ENCODE assay signal across 8 mouse cellular contexts in genomic region chr3:85573864-85574830, GRCm38 (mm10). TPM values are rescaled to one million over a fixed set of nuclear protein-coding genes. Genes with fewer than 3 reads are reported as not detected.
A peak's percentile ranks its signal among the peaks of the same experiment; 100 is the strongest.
DNase-seq lines count a peak whose midpoint lies in the region; ATAC-seq and TF ChIP-seq lines count a peak whose summit lies in the region.

Gatb (plus strand) TSS chr3:85574119.

- peak; percentile 77 for TF ChIP-seq POLR2A in olfactory bulb, adult 2 months (IDR thresholded peaks at IDR 0.05; ENCODE audit: insufficient read depth, low read depth, low read length)
- TF ChIP-seq POLR2A in thymus, adult 2 months (IDR thresholded peaks at IDR 0.05; ENCODE audit: control insufficient read depth, extremely low read depth, insufficient read depth, low read length, poor library complexity) = peak; percentile 55; the same call in 1 of the 2 replicates

- no peaks in the 10 kb centered on the region for H3K9me3 ChIP-seq in G1E (replicated peaks)
- H3K9me3 ChIP-seq in forebrain, embryonic 16.5 days (ENCODE audit: control insufficient read depth, low read length) = no peaks in the 10 kb centered on the region
- no peaks in the 10 kb centered on the region for H3K9me3 ChIP-seq in lung, embryonic 14.5 days (ENCODE audit: low read depth, low read length)

- peak within 1 kb of the TSS; percentile 88 for H3K9ac ChIP-seq in forebrain, embryonic 16.5 days (replicated peaks; ENCODE audit: low read depth, low read length)
- H3K9ac ChIP-seq in lung, embryonic 14.5 days = peak within 1 kb of the TSS; percentile 74

- ATAC-seq in G1E (ENCODE audit: extremely low read depth, insufficient number of reproducible peaks, low FRiP score, poor library complexity, severe bottlenecking) = peak; percentile 98
- peak; percentile 99 for ATAC-seq in forebrain, embryonic 16.5 days
- peak; percentile 100 for ATAC-seq in lung, embryonic 14.5 days (ENCODE audit: insufficient read depth)

- H3K4me3 ChIP-seq in G1E (ENCODE audit: low read depth, low read length) = peak within 1 kb of the TSS; percentile 75
- H3K4me3 ChIP-seq in forebrain, embryonic 16.5 days (replicated peaks; ENCODE audit: low read length) = peak within 1 kb of the TSS; percentile 92
- H3K4me3 ChIP-seq in layer of hippocampus, adult 2 months = peak within 1 kb of the TSS; percentile 96
- peak within 1 kb of the TSS; percentile 70 for H3K4me3 ChIP-seq in lung, embryonic 14.5 days (ENCODE audit: low read depth, low read length)
- peak within 1 kb of the TSS; percentile 65 for H3K4me3 ChIP-seq in olfactory bulb, adult 2 months (ENCODE audit: insufficient read depth, low read depth, low read length)
- peak within 1 kb of the TSS; percentile 85 for H3K4me3 ChIP-seq in thymus, adult 2 months (ENCODE audit: control insufficient read depth, insufficient read depth, low read length)

- 3% methylated on average over 41 of the region's 41 CpGs for WGBS in forebrain, embryonic 16.5 days
- 2% methylated on average over 41 of the region's 41 CpGs for WGBS in lung, embryonic 14.5 days
- 1% methylated on average over 41 of the region's 41 CpGs for WGBS in olfactory bulb, adult 2 months
- 1% methylated on average over 41 of the region's 41 CpGs for WGBS in thymus, adult 2 months

- H3K27ac ChIP-seq in forebrain, embryonic 16.5 days (ENCODE audit: low read length) = peak within 1 kb of the TSS; percentile 88
- peak within 1 kb of the TSS; percentile 94 for H3K27ac ChIP-seq in layer of hippocampus, adult 2 months
- H3K27ac ChIP-seq in lung, embryonic 14.5 days (ENCODE audit: low read depth) = peak within 1 kb of the TSS; percentile 66; the same call in 1 of the 2 replicates
- peak within 1 kb of the TSS; percentile 76 for H3K27ac ChIP-seq in olfactory bulb, adult 2 months (ENCODE audit: insufficient read depth, low read depth, low read length)
- H3K27ac ChIP-seq in thymus, adult 2 months (ENCODE audit: control insufficient read depth, insufficient read depth, low read length) = 0 out of 2 replicates have a peak within 1 kb of the TSS, but pooled peaks have one; percentile 7

- no peaks in the 10 kb centered on the region for H3K27me3 ChIP-seq in G1E (ENCODE audit: insufficient read depth, low read length)
- H3K27me3 ChIP-seq in forebrain, embryonic 16.5 days (replicated peaks; ENCODE audit: control insufficient read depth, insufficient read depth, low read length) = no peaks in the 10 kb centered on the region
- no peaks in the 10 kb centered on the region for H3K27me3 ChIP-seq in lung, embryonic 14.5 days (ENCODE audit: insufficient read depth, low read length)
- no peaks in the 10 kb centered on the region for H3K27me3 ChIP-seq in thymus, adult 2 months (ENCODE audit: control insufficient read depth, insufficient read depth, low read length)

- TF ChIP-seq CTCF in G1E (IDR thresholded peaks at IDR 0.05; ENCODE audit: low read depth, low read length) = no peak
- peak; percentile 91 for TF ChIP-seq CTCF in layer of hippocampus, adult 2 months (conservative IDR thresholded peaks at IDR 0.05)
- peak; percentile 79 for TF ChIP-seq CTCF in lung, embryonic 14.5 days (IDR thresholded peaks at IDR 0.05; ENCODE audit: low read depth)
- peak; percentile 64 for TF ChIP-seq CTCF in olfactory bulb, adult 2 months (IDR thresholded peaks at IDR 0.05; ENCODE audit: insufficient read depth, low read depth, low read length)
- TF ChIP-seq CTCF in thymus, adult 2 months (IDR thresholded peaks at IDR 0.05; ENCODE audit: borderline replicate concordance, control insufficient read depth, extremely low read depth, insufficient read depth, low read length, poor library complexity) = peak; percentile 69; the same call in 1 of the 2 replicates

- intact Hi-C loops in heart, postnatal 36 days (cut with DNase I) = loop anchor here (2.0 to 5.0 kb wide), 4 partner anchors 292 to 649 kb away; partner anchors contain the start of gene Rps3a1

- H3K36me3 ChIP-seq in G1E (replicated peaks) = peaks cover 11% of the 10 kb centered on the region
- no peaks in the 10 kb centered on the region for H3K36me3 ChIP-seq in forebrain, embryonic 16.5 days (ENCODE audit: control insufficient read depth, insufficient read depth)
- H3K36me3 ChIP-seq in lung, embryonic 14.5 days (ENCODE audit: insufficient read depth) = no peaks in the 10 kb centered on the region
- no peaks in the 10 kb centered on the region for H3K36me3 ChIP-seq in thymus, adult 2 months (ENCODE audit: control insufficient read depth, insufficient read depth, low read length)

- H3K4me1 ChIP-seq in G1E (ENCODE audit: insufficient read depth, low read depth, low read length) = peaks cover 24% of the 10 kb centered on the region
- H3K4me1 ChIP-seq in forebrain, embryonic 16.5 days (replicated peaks; ENCODE audit: control insufficient read depth, insufficient read depth, low read length) = 0 out of 2 replicates have a peak, but pooled peaks cover 2% of the 10 kb centered on the region
- H3K4me1 ChIP-seq in lung, embryonic 14.5 days (ENCODE audit: insufficient read depth) = no peaks in the 10 kb centered on the region
- H3K4me1 ChIP-seq in olfactory bulb, adult 2 months (ENCODE audit: control insufficient read depth, insufficient read depth, low read length) = no peaks in the 10 kb centered on the region; the same call in 1 of the 2 replicates
- peaks cover 3% of the 10 kb centered on the region; the same call in 1 of the 2 replicates for H3K4me1 ChIP-seq in thymus, adult 2 months (replicated peaks; ENCODE audit: control insufficient read depth, insufficient read depth, low read length)

- peak within 1 kb of the TSS; percentile 93 for H3K4me2 ChIP-seq in forebrain, embryonic 16.5 days (ENCODE audit: low read length)
- H3K4me2 ChIP-seq in lung, embryonic 14.5 days = peak within 1 kb of the TSS; percentile 71

- DNase-seq in G1E (ENCODE audit: low spot score) = peak; percentile 82
- DNase-seq in cerebellum, adult 18-20 months = peak; percentile 99
- peak; percentile 98 to 99 for DNase-seq in heart, postnatal 36 days
- peak; percentile 99 for DNase-seq in layer of hippocampus, adult 2 months (ENCODE audit: low spot score in 2 of 2)
- peak; percentile 100 for DNase-seq in lung, embryonic 14.5 days
- peak; percentile 94 for DNase-seq in thymus, adult 2 months

RNA-seq across cellular contexts. Expression of gene Gatb, which starts in this region (rescaled TPM):
- 22.4 and 23.3 TPM in 2 replicates for total RNA-seq in G1E (2014; fragmentation: Nextera tagmentation)
- 18.9 and 19.5 TPM in 2 replicates for total RNA-seq in G1E (2017)
- 2.8 and 8.4 TPM in 2 replicates for polyA plus RNA-seq in G1E (2012)
- polyA plus RNA-seq in forebrain, embryonic 16.5 days (2015; fragmentation: Nextera tagmentation; extraction: Ambion mirVana) = 23.1 and 24.0 TPM in 2 replicates
- 10 to 100 TPM; 43.5 to 45.2 TPM for total RNA-seq in heart, postnatal 36 days (2021)
- total RNA-seq in layer of hippocampus, adult 2 months (2021) = 10 to 100 TPM; 19.2 to 24.5 TPM
- polyA plus RNA-seq in lung, embryonic 14.5 days (2014; fragmentation: Nextera tagmentation; extraction: Ambion mirVana) = 18.2 and 21.2 TPM in 2 replicates
- polyA plus RNA-seq in olfactory bulb, adult 2 months (2012; ENCODE audit: insufficient read depth, insufficient read length, low replicate concordance, missing spikeins) = not detected in 2 replicates
- polyA plus RNA-seq in thymus, adult 2 months (2012; rRNA removed) = 4.8 and 4.9 TPM in 2 replicates

Comparison
In these comparisons a context has a peak if more than half of its experiments do, and no peak if none do; other contexts are left out.
1. Peak in every context shown above with its lines: DNase-seq, ATAC-seq, H3K4me3 ChIP-seq and H3K27ac ChIP-seq.
2. H3K27ac ChIP-seq: peak in every context shown above with its lines; median percentile 94 in layer of hippocampus, adult 2 months; 88 in forebrain, embryonic 16.5 days; 76 in olfactory bulb, adult 2 months; 66 in lung, embryonic 14.5 days; 7 in thymus, adult 2 months.